Mouse (Mus musculus) spleen, adult 2 months (tissue): Measurements from ENCODE around the gene Arhgef38.

Source experiments
- CTCF ChIP-seq: fragments of 200-500 bp; IDR thresholded peaks from 2 replicates; pipeline ENCODE4 v1.5.1; 2011; ENCODE audit warnings: mild to moderate bottlenecking, inconsistent platforms; ENCODE audit not compliant: insufficient read depth, insufficient read length, insufficient replicate concordance; ENCODE audit errors: extremely low read depth
- POLR2A ChIP-seq: fragments of 200-500 bp; IDR thresholded peaks from 2 replicates; pipeline ENCODE4 v1.6.1; 2011; ENCODE audit warnings: low read depth, low read length, inconsistent platforms

GRCm38 (mm10) chr3:133255842-133256241, 21.1 kb upstream of the Arhgef38 start:
- no peak for TF ChIP-seq POLR2A
- no peak for TF ChIP-seq CTCF
